Mouse (Mus musculus) regulatory T cell (primary cell): ENCODE results near the gene Snx18.

Source experiments
- in situ Hi-C: fragments of 300-600 bp; cut with MboI, MseI; formaldehyde crosslinking; loops from one replicate; pipeline ENCODE4 v1.15.1; 2025; ENCODE audit warnings: high pct_unique_total_duplicates

Gene Snx18

GRCm38 (mm10) chr13:113615971-113616671, 2.2 kb downstream of the Snx18 start:
- in situ Hi-C loops: loop anchor here (5.0 kb wide), 1 partner anchor 34 kb away; no protein-coding TSS in a partner anchor

- in situ Hi-C loops: loop anchor here (5.0 kb wide), 1 partner anchor 33 kb away; no protein-coding TSS in a partner anchor
These were observed 2.8 kb downstream of the Snx18 start for GRCm38 (mm10) chr13:113615546-113615941.

- in situ Hi-C loops: loop anchor here (5.0 kb wide), 1 partner anchor 33 kb away; no protein-coding TSS in a partner anchor
These were observed 3.5 kb downstream of the Snx18 start for GRCm38 (mm10) chr13:113614635-113615545.

- in situ Hi-C loops: no loop called here
These were observed 4.5 kb downstream of the Snx18 start for GRCm38 (mm10) chr13:113613882-113614281.

GRCm38 (mm10) chr13:113613341-113613740, 5.0 kb downstream of the Snx18 start:
- in situ Hi-C loops: no loop called here

- in situ Hi-C loops: no loop called here
These were observed 6.0 kb downstream of the Snx18 start for GRCm38 (mm10) chr13:113612141-113612950.

GRCm38 (mm10) chr13:113610732-113611500, 7.4 kb downstream of the Snx18 start:
- in situ Hi-C loops: no loop called here

- in situ Hi-C loops: no loop called here
These were observed 8.9 kb downstream of the Snx18 start for GRCm38 (mm10) chr13:113609429-113609828.

- in situ Hi-C loops: no loop called here
These were observed 10.5 kb downstream of the Snx18 start for GRCm38 (mm10) chr13:113607821-113608220.

- in situ Hi-C loops: no loop called here
These were observed 11.0 kb downstream of the Snx18 start for GRCm38 (mm10) chr13:113607371-113607770.

- in situ Hi-C loops: no loop called here
These were observed 11.5 kb downstream of the Snx18 start for GRCm38 (mm10) chr13:113606741-113607358.

GRCm38 (mm10) chr13:113606131-113606530, 12.2 kb downstream of the Snx18 start:
- in situ Hi-C loops: no loop called here

- in situ Hi-C loops: no loop called here
These were observed 12.7 kb downstream of the Snx18 start for GRCm38 (mm10) chr13:113605693-113606092.

GRCm38 (mm10) chr13:113604321-113604720, 14.0 kb downstream of the Snx18 start:
- in situ Hi-C loops: no loop called here

- in situ Hi-C loops: no loop called here
These were observed 15.5 kb downstream of the Snx18 start for GRCm38 (mm10) chr13:113602882-113603342.

- in situ Hi-C loops: no loop called here
These were observed 16.3 kb downstream of the Snx18 start for GRCm38 (mm10) chr13:113601831-113602604.

GRCm38 (mm10) chr13:113600531-113601463, 17.6 kb downstream of the Snx18 start:
- in situ Hi-C loops: no loop called here
